Mouse (Mus musculus): ENCODE data around the gene Pde7b. TPM values are rescaled to one million over a fixed set of nuclear protein-coding genes. Genes with fewer than 3 reads are reported as not detected.
"Not testable (repeated sequence)": the region's sequence is repeated elsewhere in the genome, so short reads cannot be mapped to it uniquely, and the experiment has no call there.

Gene Pde7b
- polyA plus RNA-seq, 1 experiment from 2014 or later = 3.6 TPM

DNA sequence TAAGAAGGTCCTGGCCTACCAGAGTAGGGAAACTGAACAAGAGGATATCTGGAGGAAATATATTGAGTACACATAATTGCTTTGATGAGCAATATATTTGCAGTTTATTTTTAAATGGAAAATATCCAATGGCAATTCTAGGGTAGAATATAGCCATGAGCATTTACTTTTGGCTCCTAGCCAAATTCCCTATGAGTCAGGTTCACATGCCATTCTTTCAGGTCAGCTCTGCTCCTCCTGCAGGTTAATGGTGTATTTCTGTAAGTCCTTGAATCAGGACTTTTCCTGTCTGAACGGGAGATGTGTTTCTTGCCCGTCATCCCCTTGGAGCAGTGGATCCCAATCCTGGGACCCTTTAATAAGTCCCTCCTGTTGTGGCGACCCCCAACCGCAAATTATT is 197.1 kb downstream of the Pde7b start:
- Histone ChIP-seq H3K9ac (ENCODE audit: low read length) (no peak overlapping the region), H3K27ac (ENCODE audit: low read length) (no peak overlapping the region), H3K9me3 (ENCODE audit: control insufficient read depth, low read length) (no peaks in the 10 kb centered on the region), H3K27me3 (ENCODE audit: control insufficient read depth, insufficient read depth, low read depth, low read length) (no peaks in the 10 kb centered on the region), H3K36me3 (ENCODE audit: control insufficient read depth, insufficient read depth, low read length) (no peaks in the 10 kb centered on the region), H3K4me3 (ENCODE audit: low read length) (no peak overlapping the region), H3K4me2 (ENCODE audit: low read depth, low read length) (no peak overlapping the region), H3K4me1 (replicated peaks; ENCODE audit: control insufficient read depth, insufficient read depth, low read length) (peaks cover 8% of the 10 kb centered on the region)
- ATAC-seq (ENCODE audit: low read depth) = no peak
- 66% methylated on average over 4 of the region's 4 CpGs for WGBS

DNA sequence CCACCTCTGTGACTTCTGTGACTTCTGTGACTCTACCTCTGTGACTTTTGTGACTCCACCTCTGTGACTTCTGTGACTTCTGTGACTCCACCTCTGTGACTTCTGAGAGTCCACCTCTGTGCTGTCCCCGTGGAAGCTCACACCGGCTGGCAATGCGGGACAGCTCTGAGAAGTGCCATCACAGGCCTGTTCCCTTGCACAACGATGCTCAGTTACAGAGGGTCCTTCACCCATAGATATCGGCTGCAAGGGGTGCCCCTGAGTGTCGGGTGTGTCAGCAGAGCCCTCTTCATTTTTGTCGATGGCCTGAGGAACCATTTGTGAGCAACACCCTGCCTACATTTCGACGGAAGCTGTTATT is 206.4 kb downstream of the Pde7b start:
- H3K9ac ChIP-seq (ENCODE audit: low read length) = no peak overlapping the region
- H3K9me3 ChIP-seq (ENCODE audit: control insufficient read depth, low read length) = no peaks in the 10 kb centered on the region
- no peak overlapping the region for H3K4me3 ChIP-seq (ENCODE audit: low read length)
- no peak for ATAC-seq (ENCODE audit: low read depth)
- no peaks in the 10 kb centered on the region for H3K27me3 ChIP-seq (ENCODE audit: control insufficient read depth, insufficient read depth, low read depth, low read length)
- no peak overlapping the region for H3K27ac ChIP-seq (ENCODE audit: low read length)
- H3K36me3 ChIP-seq (ENCODE audit: control insufficient read depth, insufficient read depth, low read length) = no peaks in the 10 kb centered on the region
- 73% methylated on average over 9 of the region's 9 CpGs for WGBS
- H3K4me2 ChIP-seq (ENCODE audit: low read depth, low read length) = no peak overlapping the region
- H3K4me1 ChIP-seq (replicated peaks; ENCODE audit: control insufficient read depth, insufficient read depth, low read length) = no peaks in the 10 kb centered on the region

- ATAC-seq (ENCODE audit: low read depth); H3K4me1 ChIP-seq (replicated peaks; ENCODE audit: control insufficient read depth, insufficient read depth, low read length); H3K9ac ChIP-seq (ENCODE audit: low read length); H3K36me3 ChIP-seq (ENCODE audit: control insufficient read depth, insufficient read depth, low read length); H3K4me3 ChIP-seq (ENCODE audit: low read length); H3K4me2 ChIP-seq (ENCODE audit: low read depth, low read length); H3K27me3 ChIP-seq (ENCODE audit: control insufficient read depth, insufficient read depth, low read depth, low read length); H3K27ac ChIP-seq (ENCODE audit: low read length); H3K9me3 ChIP-seq (ENCODE audit: control insufficient read depth, low read length): not testable (repeated sequence)
- 70% methylated on average over 9 of the region's 9 CpGs for WGBS
Observed at GRCm38 (mm10) chr10:20517756-20518528, 206.9 kb downstream of the Pde7b start.

DNA sequence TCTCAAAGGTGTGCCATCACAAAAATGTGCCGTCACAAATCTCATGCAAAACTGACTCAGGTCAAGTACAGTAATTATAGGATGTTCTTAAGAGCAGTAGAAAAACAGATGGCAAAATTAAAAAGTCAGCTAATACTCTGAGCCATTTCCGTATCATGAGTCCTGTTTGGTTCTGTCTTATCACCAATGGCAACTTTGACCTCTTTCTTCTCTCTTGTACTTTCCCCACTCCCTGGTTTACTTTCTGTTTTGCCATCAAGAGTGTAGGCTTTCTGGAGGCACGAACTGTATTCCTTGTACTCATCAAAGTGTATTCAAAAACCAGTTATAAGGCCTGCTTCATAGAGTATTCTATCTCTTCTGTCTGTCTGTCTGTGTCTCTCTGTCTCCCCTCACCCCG is 211.0 kb downstream of the Pde7b start:
- Histone ChIP-seq H3K27ac (ENCODE audit: low read length) (no peak overlapping the region), H3K9me3 (ENCODE audit: control insufficient read depth, low read length) (no peaks in the 10 kb centered on the region), H3K27me3 (ENCODE audit: control insufficient read depth, insufficient read depth, low read depth, low read length) (no peaks in the 10 kb centered on the region), H3K9ac (ENCODE audit: low read length) (no peak overlapping the region), H3K4me3 (ENCODE audit: low read length) (no peak overlapping the region), H3K36me3 (ENCODE audit: control insufficient read depth, insufficient read depth, low read length) (no peaks in the 10 kb centered on the region), H3K4me2 (ENCODE audit: low read depth, low read length) (no peak overlapping the region), H3K4me1 (replicated peaks; ENCODE audit: control insufficient read depth, insufficient read depth, low read length) (no peaks in the 10 kb centered on the region)
- 81% methylated on average over 4 of the region's 4 CpGs for WGBS
- ATAC-seq (ENCODE audit: low read depth) = no peak

- no peak overlapping the region for H3K4me2 ChIP-seq (ENCODE audit: low read depth, low read length)
- H3K27me3 ChIP-seq (ENCODE audit: control insufficient read depth, insufficient read depth, low read depth, low read length) = no peaks in the 10 kb centered on the region
- no peak overlapping the region for H3K9ac ChIP-seq (ENCODE audit: low read length)
- H3K4me3 ChIP-seq (ENCODE audit: low read length) = no peak overlapping the region
- peak; percentile 45; the same call in 1 of the 2 replicates for ATAC-seq (ENCODE audit: low read depth)
- no peaks in the 10 kb centered on the region for H3K9me3 ChIP-seq (ENCODE audit: control insufficient read depth, low read length)
- H3K4me1 ChIP-seq (replicated peaks; ENCODE audit: control insufficient read depth, insufficient read depth, low read length) = no peaks in the 10 kb centered on the region; the same call in 1 of the 2 replicates
- no peaks in the 10 kb centered on the region for H3K36me3 ChIP-seq (ENCODE audit: control insufficient read depth, insufficient read depth, low read length)
- WGBS = 79% methylated on average over 5 of the region's 5 CpGs
- no peak overlapping the region for H3K27ac ChIP-seq (ENCODE audit: low read length)
Observed at GRCm38 (mm10) chr10:20513461-20513860, 211.4 kb downstream of the Pde7b start.

GRCm38 (mm10) chr10:20509819-20510218 is 215.1 kb downstream of the Pde7b start:
- WGBS = 91% methylated on average over 4 of the region's 4 CpGs
- no peak overlapping the region for H3K9ac ChIP-seq (ENCODE audit: low read length)
- H3K27ac ChIP-seq (ENCODE audit: low read length) = no peak overlapping the region
- no peaks in the 10 kb centered on the region; the same call in 1 of the 2 replicates for H3K4me1 ChIP-seq (replicated peaks; ENCODE audit: control insufficient read depth, insufficient read depth, low read length)
- H3K4me3 ChIP-seq (ENCODE audit: low read length) = no peak overlapping the region
- H3K27me3 ChIP-seq (ENCODE audit: control insufficient read depth, insufficient read depth, low read depth, low read length) = no peaks in the 10 kb centered on the region
- no peak overlapping the region for H3K4me2 ChIP-seq (ENCODE audit: low read depth, low read length)
- H3K36me3 ChIP-seq (ENCODE audit: control insufficient read depth, insufficient read depth, low read length) = no peaks in the 10 kb centered on the region
- no peaks in the 10 kb centered on the region for H3K9me3 ChIP-seq (ENCODE audit: control insufficient read depth, low read length)
- no peak for ATAC-seq (ENCODE audit: low read depth)

DNA sequence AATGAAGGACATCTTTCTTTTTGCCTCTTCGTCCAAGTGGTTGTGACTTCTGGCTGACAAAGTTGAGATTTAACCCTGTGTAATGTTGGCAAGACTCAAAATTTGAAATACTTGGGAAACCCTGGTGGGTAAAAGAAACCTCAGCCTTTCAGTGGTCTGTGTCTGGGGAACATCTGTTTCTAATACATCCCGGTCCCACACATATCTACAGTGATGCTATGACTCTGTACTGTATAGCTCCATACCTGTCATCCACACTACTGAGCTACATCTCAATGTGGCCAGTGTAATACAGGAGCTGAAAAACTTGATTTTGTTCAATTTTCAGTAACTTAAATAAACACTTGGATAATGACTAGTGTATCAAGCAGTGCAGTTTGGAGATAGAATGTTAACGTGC is 216.4 kb downstream of the Pde7b start:
- Histone ChIP-seq H3K4me2 (ENCODE audit: low read depth, low read length) (no peak overlapping the region), H3K9ac (ENCODE audit: low read length) (no peak overlapping the region), H3K4me3 (ENCODE audit: low read length) (no peak overlapping the region), H3K36me3 (ENCODE audit: control insufficient read depth, insufficient read depth, low read length) (no peaks in the 10 kb centered on the region), H3K9me3 (ENCODE audit: control insufficient read depth, low read length) (no peaks in the 10 kb centered on the region), H3K27ac (ENCODE audit: low read length) (no peak overlapping the region), H3K27me3 (ENCODE audit: control insufficient read depth, insufficient read depth, low read depth, low read length) (no peaks in the 10 kb centered on the region), H3K4me1 (replicated peaks; ENCODE audit: control insufficient read depth, insufficient read depth, low read length) (peaks cover 3% of the 10 kb centered on the region)
- WGBS = 64% methylated on average over 3 of the region's 3 CpGs
- ATAC-seq (ENCODE audit: low read depth) = no peak

DNA sequence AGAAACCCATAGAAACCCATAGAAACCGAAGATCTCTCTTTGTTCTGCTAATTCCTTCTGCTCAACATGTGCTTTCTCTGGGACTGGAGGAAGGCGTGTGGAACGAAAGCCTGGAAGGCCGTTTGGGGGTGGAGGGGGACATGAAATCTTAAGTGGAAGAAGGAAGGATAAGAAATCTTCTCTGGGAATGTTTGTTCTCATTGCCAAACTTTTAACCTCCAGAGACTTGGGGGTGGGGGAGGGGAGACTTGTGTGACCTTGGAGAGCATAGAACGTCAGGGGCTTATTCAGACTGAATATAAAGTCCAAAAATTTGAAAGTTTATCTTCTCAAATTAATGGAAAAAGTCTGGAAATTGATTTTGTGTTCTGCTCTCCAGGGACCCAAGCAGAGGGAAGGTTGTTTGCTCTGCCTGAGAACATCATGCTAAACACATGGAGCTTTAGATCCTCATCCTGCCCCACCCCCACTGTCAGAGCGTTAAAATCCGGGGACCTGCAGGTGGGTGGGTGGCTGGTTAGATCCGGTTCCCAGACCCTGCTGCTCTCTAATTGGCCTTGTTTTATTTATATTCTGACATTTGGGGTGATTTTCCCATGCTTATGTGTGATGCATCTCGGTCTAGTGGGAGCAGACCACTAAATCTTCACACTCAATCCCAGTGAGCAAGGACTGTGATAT is 217.0 kb downstream of the Pde7b start:
- WGBS = 43% methylated on average over 9 of the region's 9 CpGs
- Histone ChIP-seq H3K36me3 (ENCODE audit: control insufficient read depth, insufficient read depth, low read length) (no peaks in the 10 kb centered on the region), H3K27me3 (ENCODE audit: control insufficient read depth, insufficient read depth, low read depth, low read length) (no peaks in the 10 kb centered on the region), H3K4me2 (ENCODE audit: low read depth, low read length) (no peak overlapping the region), H3K4me1 (replicated peaks; ENCODE audit: control insufficient read depth, insufficient read depth, low read length) (peaks cover 3% of the 10 kb centered on the region), H3K9me3 (ENCODE audit: control insufficient read depth, low read length) (no peaks in the 10 kb centered on the region), H3K27ac (ENCODE audit: low read length) (no peak overlapping the region), H3K4me3 (ENCODE audit: low read length) (no peak overlapping the region), H3K9ac (ENCODE audit: low read length) (no peak overlapping the region)
- ATAC-seq (ENCODE audit: low read depth) = no peak

DNA sequence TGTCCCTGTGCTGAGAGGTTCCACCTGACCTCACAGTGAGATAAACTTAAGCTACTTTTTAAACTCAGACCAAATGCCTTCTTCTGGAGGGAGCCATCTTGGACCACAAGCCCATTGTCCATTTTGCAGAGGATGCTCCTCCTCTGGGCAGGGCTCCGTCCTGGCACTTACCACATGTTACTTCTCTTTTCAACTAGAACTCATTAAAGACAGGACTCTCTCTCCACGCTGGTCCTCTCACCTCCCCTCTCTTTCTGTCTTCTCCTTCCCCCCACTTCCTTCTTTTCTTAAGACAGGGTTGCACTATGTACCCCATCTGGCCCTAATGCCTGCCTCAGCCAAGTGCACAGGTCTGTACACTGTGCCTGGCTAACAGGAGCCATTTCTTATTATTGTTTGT is 217.8 kb downstream of the Pde7b start:
- H3K27ac ChIP-seq (ENCODE audit: low read length) = no peak overlapping the region
- H3K4me1 ChIP-seq (replicated peaks; ENCODE audit: control insufficient read depth, insufficient read depth, low read length) = peaks cover 3% of the 10 kb centered on the region
- no peak overlapping the region for H3K4me2 ChIP-seq (ENCODE audit: low read depth, low read length)
- no peaks in the 10 kb centered on the region for H3K36me3 ChIP-seq (ENCODE audit: control insufficient read depth, insufficient read depth, low read length)
- 85% methylated on average over 2 of the region's 2 CpGs for WGBS
- no peak for ATAC-seq (ENCODE audit: low read depth)
- no peak overlapping the region for H3K9ac ChIP-seq (ENCODE audit: low read length)
- H3K27me3 ChIP-seq (ENCODE audit: control insufficient read depth, insufficient read depth, low read depth, low read length) = no peaks in the 10 kb centered on the region
- H3K4me3 ChIP-seq (ENCODE audit: low read length) = no peak overlapping the region
- no peaks in the 10 kb centered on the region for H3K9me3 ChIP-seq (ENCODE audit: control insufficient read depth, low read length)

Data from lung, embryonic 16.5 days (tissue).